Mouse (Mus musculus) embryonic facial prominence, embryonic 15.5 days (tissue): Measurements from ENCODE around the gene Krtap13-1. TPM values are rescaled to one million over a fixed set of nuclear protein-coding genes. Genes with fewer than 3 reads are reported as not detected.
"Not testable (repeated sequence)": the region's sequence is repeated elsewhere in the genome, so short reads cannot be mapped to it uniquely, and the experiment has no call there.

Source experiments
- ATAC-seq: fragments of 200-750 bp; cut with Nextera tagmentation; 2 replicates; pipeline ENCODE4 v1.8.0; 2017; ENCODE audit warnings: low read depth, moderate TSS enrichment; ENCODE audit not compliant: insufficient number of reproducible peaks, low FRiP score, low TSS enrichment
- H3K27ac ChIP-seq: fragments of 300-500 bp; sonication (generic); replicated peaks from 2 replicates; pipeline ENCODE4 v1.5.1; 2015; ENCODE audit warnings: mild to moderate bottlenecking, inconsistent platforms
- H3K27me3 ChIP-seq: fragments of 300-500 bp; sonication (generic); 2 replicates; pipeline ENCODE4 v1.6.1; 2015; ENCODE audit warnings: inconsistent platforms
- H3K36me3 ChIP-seq: fragments of 300-500 bp; sonication (generic); 2 replicates; pipeline ENCODE4 v1.6.1; 2015; ENCODE audit warnings: mild to moderate bottlenecking, inconsistent platforms
- H3K4me1 ChIP-seq: fragments of 300-500 bp; sonication (generic); 2 replicates; pipeline ENCODE4 v1.6.1; 2015; ENCODE audit warnings: inconsistent platforms
- H3K4me2 ChIP-seq: fragments of 300-500 bp; sonication (generic); replicated peaks from 2 replicates; pipeline ENCODE4 v1.6.1; 2015; ENCODE audit warnings: mild to moderate bottlenecking, inconsistent platforms
- H3K4me3 ChIP-seq: fragments of 300-500 bp; sonication (generic); replicated peaks from 2 replicates; pipeline ENCODE4 v1.5.1; 2015; ENCODE audit warnings: mild to moderate bottlenecking, inconsistent platforms
- H3K9ac ChIP-seq: fragments of 300-500 bp; sonication (generic); 2 replicates; pipeline ENCODE4 v1.6.1; 2015; ENCODE audit warnings: inconsistent platforms
- H3K9me3 ChIP-seq: fragments of 300-500 bp; sonication (generic); replicated peaks from 2 replicates; pipeline ENCODE4 v1.6.1; 2016; ENCODE audit warnings: inconsistent platforms
- WGBS: fragments of 180-500 bp; shearing (Covaris S2); methylation state at CpG from one replicate; pipeline ENCODE4 v1.1.7; 2015; 5-methylcytosine and 5-hydroxymethylcytosine counted together
- polyA plus RNA-seq: library from polyadenylated mRNA; unstranded; fragments of >200 nt; fragmentation: Nextera tagmentation; extraction: Ambion mirVana; gene quantifications from 2 replicates; pipeline ENCODE4 v1.2.1, GENCODE M21; 2015

Krtap13-1 gene
- polyA plus RNA-seq, 1 experiment from 2014 or later = 1.1 TPM

DNA sequence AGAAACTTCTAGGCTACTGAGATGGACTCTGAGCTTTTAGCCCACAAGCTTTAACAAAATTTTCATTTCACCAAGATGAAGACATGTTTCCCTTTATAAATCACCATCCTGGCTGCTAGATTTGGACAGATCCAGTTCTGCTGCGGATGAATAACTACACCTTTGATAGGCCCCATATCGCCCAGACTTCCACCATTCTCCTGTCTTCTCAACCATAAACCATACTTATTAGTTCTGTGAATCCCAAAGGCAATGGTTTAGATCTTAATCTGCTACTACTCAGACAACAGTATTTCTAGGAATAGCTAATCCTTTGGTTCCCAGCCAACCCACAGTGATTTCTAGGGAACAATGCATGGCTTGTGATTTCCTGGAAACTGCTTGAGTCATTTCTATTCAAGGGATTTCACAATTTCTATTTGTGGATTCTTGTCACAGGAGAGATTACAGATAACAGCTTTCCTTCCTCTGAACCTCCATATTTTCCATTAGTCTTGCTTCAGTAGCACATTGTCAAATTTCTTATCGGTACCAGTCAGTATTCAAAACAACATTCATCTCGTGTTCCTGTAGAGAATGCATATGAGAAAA, 16.2 kb downstream of the Krtap13-1 start:
- Histone ChIP-seq H3K4me1 (no peaks in the 10 kb centered on the region), H3K36me3 (no peaks in the 10 kb centered on the region), H3K27me3 (no peaks in the 10 kb centered on the region), H3K4me3 (no peak overlapping the region), H3K4me2 (no peak overlapping the region), H3K9ac (no peak overlapping the region), H3K9me3 (no peaks in the 10 kb centered on the region), H3K27ac (no peak overlapping the region)
- no peak for ATAC-seq
- WGBS = 68% methylated on average over 4 of the region's 4 CpGs

DNA sequence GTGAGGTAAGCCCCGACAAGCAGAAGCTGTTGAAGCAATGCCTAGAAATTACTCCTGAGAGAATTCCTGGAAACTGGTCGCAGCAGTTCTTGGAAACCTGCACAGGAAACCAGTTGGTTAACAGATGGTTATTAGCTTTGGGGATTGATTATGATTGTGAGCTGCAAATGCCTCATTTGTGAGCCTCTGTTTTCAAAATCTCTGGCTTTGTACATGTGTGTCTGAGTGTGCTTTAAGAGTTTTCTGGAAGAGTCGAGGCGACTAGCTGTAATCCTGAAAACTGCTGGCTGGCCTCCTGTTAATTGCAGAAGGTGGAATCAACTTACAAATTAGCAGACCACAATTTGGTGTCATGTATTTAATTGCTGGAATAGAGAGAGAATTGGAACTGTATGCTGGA, 19.3 kb downstream of the Krtap13-1 start:
- WGBS = 39% methylated on average over 4 of the region's 4 CpGs
- Histone ChIP-seq H3K9me3 (no peaks in the 10 kb centered on the region), H3K4me1 (no peaks in the 10 kb centered on the region), H3K36me3 (no peaks in the 10 kb centered on the region), H3K27ac (no peak overlapping the region), H3K4me3 (no peak overlapping the region), H3K27me3 (no peaks in the 10 kb centered on the region), H3K9ac (no peak overlapping the region), H3K4me2 (no peak overlapping the region)
- ATAC-seq = no peak

DNA sequence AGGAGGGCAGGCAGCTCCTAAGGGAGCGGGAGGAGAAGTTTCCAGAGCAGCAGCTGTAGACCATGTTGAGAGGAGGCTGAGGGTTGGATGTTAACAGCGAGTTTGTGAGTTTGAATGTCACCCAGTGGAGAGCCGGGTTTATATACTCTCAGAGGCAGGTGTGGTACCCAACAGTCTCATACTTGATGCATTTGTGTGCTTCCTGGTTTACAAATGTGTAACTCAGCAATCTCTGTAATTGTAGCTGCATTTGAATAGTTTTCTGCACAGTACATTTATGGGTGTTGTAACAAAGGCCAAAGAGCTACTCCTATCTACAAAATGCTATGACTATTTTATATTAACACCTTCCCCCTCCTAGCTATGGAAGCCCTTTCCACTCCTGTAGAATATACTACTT, 22.9 kb downstream of the Krtap13-1 start, which contains the start of gene Krtap13:
Gene Krtap13 (minus strand): TSS at position 101 of the 400 bp plus-strand sequence.
- not testable (repeated sequence) for H3K4me2 ChIP-seq, H3K4me3 ChIP-seq, H3K27ac ChIP-seq, ATAC-seq, H3K9ac ChIP-seq, H3K9me3 ChIP-seq, H3K4me1 ChIP-seq, H3K27me3 ChIP-seq, H3K36me3 ChIP-seq
- WGBS = 90% methylated on average over 3 of the region's 3 CpGs

DNA sequence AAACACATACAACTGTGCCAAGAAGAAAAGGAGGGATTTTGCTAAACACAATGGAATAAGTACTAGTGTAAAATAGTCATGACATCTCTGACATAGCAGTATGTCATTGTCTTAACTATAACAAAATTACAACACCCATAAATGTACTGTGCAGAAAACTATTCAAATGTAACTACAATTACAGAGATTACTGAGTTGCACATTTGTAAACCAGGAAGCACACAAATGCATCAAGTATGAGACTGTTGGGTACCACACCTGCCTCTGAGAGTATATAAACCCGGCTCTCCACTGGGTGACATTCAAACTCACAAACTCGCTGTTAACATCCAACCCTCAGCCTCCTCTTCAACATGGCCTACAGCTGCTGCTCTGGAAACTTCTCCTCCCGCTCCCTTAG, 29.9 kb downstream of the Krtap13-1 start, which contains the start of gene 2310034C09Rik:
Gene 2310034C09Rik (plus strand): TSS at position 301 of the 400 bp plus-strand sequence.
- H3K9ac ChIP-seq, H3K4me3 ChIP-seq, ATAC-seq, H3K36me3 ChIP-seq, H3K27me3 ChIP-seq, H3K4me1 ChIP-seq, H3K27ac ChIP-seq, H3K9me3 ChIP-seq, H3K4me2 ChIP-seq: not testable (repeated sequence)
- WGBS = 89% methylated on average over 3 of the region's 3 CpGs

DNA sequence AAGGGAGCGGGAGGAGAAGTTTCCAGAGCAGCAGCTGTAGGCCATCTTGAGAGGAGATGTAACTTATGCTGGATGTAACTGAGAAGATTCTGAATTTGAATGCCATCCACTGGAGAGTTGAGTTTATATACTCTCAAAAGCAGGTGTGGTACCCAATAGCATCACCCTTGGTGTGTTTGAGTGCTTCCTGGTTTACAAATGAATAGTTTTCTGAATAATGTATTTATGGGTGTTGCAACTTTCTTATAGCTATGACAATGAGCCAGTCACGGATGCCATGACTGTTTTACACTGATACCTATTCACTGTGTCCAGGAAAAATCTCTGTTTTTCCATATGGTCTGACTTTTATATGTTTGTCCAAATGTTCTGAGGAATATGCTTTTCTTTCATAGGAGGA, 45.4 kb downstream of the Krtap13-1 start, which contains the start of gene 2310057N15Rik:
Gene 2310057N15Rik (minus strand): TSS at position 101 of the 400 bp plus-strand sequence.
- no peak within 1 kb of the TSS for H3K27ac ChIP-seq
- H3K4me2 ChIP-seq = no peak within 1 kb of the TSS
- no peak within 1 kb of the TSS for H3K4me3 ChIP-seq
- no peaks in the 10 kb centered on the region for H3K36me3 ChIP-seq
- H3K27me3 ChIP-seq = no peaks in the 10 kb centered on the region
- no peak within 1 kb of the TSS for H3K9ac ChIP-seq
- 75% methylated on average over 2 of the region's 2 CpGs for WGBS
- H3K4me1 ChIP-seq = no peaks in the 10 kb centered on the region
- no peak for ATAC-seq
- H3K9me3 ChIP-seq = no peaks in the 10 kb centered on the region

DNA sequence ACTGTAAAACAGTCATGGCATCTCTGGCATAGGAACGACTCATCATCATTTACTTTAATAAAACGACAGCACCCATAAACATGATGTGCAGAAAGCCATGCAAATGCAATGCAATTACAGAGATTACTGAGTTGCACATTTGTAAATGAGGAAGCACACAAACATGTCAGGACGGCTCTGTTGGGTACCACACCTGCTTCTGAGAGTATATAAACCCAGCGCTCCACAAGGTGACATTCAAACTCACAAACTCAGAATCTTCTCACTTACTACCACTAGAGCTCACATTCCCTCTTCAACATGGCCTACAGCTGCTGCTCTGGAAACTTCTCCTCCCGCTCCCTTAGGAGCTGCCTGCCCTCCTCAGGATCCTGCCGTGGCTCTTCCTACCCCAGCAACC, 48.9 kb downstream of the Krtap13-1 start, which contains the start of gene Gm5965:
Gene Gm5965 (plus strand): TSS at position 301 of the 400 bp plus-strand sequence.
- no peak for ATAC-seq
- no peak within 1 kb of the TSS for H3K4me3 ChIP-seq
- H3K36me3 ChIP-seq = no peaks in the 10 kb centered on the region
- 84% methylated on average over 6 of the region's 6 CpGs for WGBS
- no peaks in the 10 kb centered on the region for H3K4me1 ChIP-seq
- no peak within 1 kb of the TSS for H3K4me2 ChIP-seq
- H3K9me3 ChIP-seq = no peaks in the 10 kb centered on the region
- H3K9ac ChIP-seq = no peak within 1 kb of the TSS
- no peak within 1 kb of the TSS for H3K27ac ChIP-seq
- H3K27me3 ChIP-seq = no peaks in the 10 kb centered on the region

Other genes starting within 250 kb of the Krtap13-1 start
- gene Cldn17, start 221.9 kb upstream of the Krtap13-1 start, polyA plus RNA-seq = 1.3 and 2.4 TPM in 2 replicates
- gene Cldn8, start 165.7 kb upstream of the Krtap13-1 start, polyA plus RNA-seq = 8.8 and 11.2 TPM in 2 replicates
- 0.91 and 1.5 TPM in 2 replicates for gene Krtap24-1, start 116.6 kb upstream of the Krtap13-1 start, polyA plus RNA-seq
- not detected in 2 replicates for gene 2310079G19Rik, start 101.2 kb upstream of the Krtap13-1 start, polyA plus RNA-seq
- 2.8 and 4.4 TPM in 2 replicates for gene Krtap26-1, start 81.1 kb upstream of the Krtap13-1 start, polyA plus RNA-seq
- gene Krtap27-1, start 57.2 kb upstream of the Krtap13-1 start, polyA plus RNA-seq = 0.28 TPM in 1 of 2 replicates, not detected in the other
- not detected in 2 replicates for gene 2310061N02Rik, start 20.9 kb upstream of the Krtap13-1 start, polyA plus RNA-seq
- 38.5 and 75.7 TPM in 2 replicates for gene Krtap13, start 22.8 kb downstream of the Krtap13-1 start, polyA plus RNA-seq
- 66.3 and 107 TPM in 2 replicates for gene 2310034C09Rik, start 30.0 kb downstream of the Krtap13-1 start, polyA plus RNA-seq
- 0.24 and 0.71 TPM in 2 replicates for gene 2310057N15Rik, start 45.3 kb downstream of the Krtap13-1 start, polyA plus RNA-seq
- gene Gm5965, start 49.0 kb downstream of the Krtap13-1 start, polyA plus RNA-seq = 4.4 and 6.1 TPM in 2 replicates
- 37.2 and 90.3 TPM in 2 replicates for gene Gm20741, start 83.4 kb downstream of the Krtap13-1 start, polyA plus RNA-seq
- 0.26 TPM in 1 of 2 replicates, not detected in the other for gene Krtap15, start 91.4 kb downstream of the Krtap13-1 start, polyA plus RNA-seq
- 0.41 TPM in 1 of 2 replicates, not detected in the other for gene Krtap14, start 97.3 kb downstream of the Krtap13-1 start, polyA plus RNA-seq
- gene Krtap19-1, start 140.5 kb downstream of the Krtap13-1 start, polyA plus RNA-seq = not detected in 2 replicates
- gene Krtap19-2, start 145.4 kb downstream of the Krtap13-1 start, polyA plus RNA-seq = not detected in 2 replicates
- not detected in 2 replicates for gene Krtap19-3, start 149.2 kb downstream of the Krtap13-1 start, polyA plus RNA-seq
- not detected in 2 replicates for gene Krtap19-4, start 156.2 kb downstream of the Krtap13-1 start, polyA plus RNA-seq
- not detected in 2 replicates for gene Krtap19-5, start 167.6 kb downstream of the Krtap13-1 start, polyA plus RNA-seq
- 0.70 TPM in 1 of 2 replicates, not detected in the other for gene Krtap19-9b, start 203.4 kb downstream of the Krtap13-1 start, polyA plus RNA-seq
- 0.29 and 0.30 TPM in 2 replicates for gene Krtap16-3, start 234.0 kb downstream of the Krtap13-1 start, polyA plus RNA-seq